Mouse (Mus musculus): ENCODE results near the gene Dnaja2. TPM values are rescaled to one million over a fixed set of nuclear protein-coding genes. Genes with fewer than 3 reads are reported as not detected.

Dnaja2 gene
- polyA plus RNA-seq, 1 experiment from 2014 or later, result 215 TPM

GRCm38 (mm10) chr8:85593324-85593723 is 38.2 kb upstream of the Dnaja2 start:
- H3K36me3 ChIP-seq (ENCODE audit: control insufficient read depth, insufficient read depth, low read length), result no peaks in the 10 kb centered on the region
- H3K4me1 ChIP-seq (replicated peaks; ENCODE audit: control insufficient read depth, insufficient read depth, low read length), result 0 out of 2 replicates have a peak, but pooled peaks cover 2% of the 10 kb centered on the region
- WGBS, result 94% methylated on average over 3 of the region's 3 CpGs
- no peak overlapping the region for H3K4me2 ChIP-seq (ENCODE audit: low read depth, low read length, severe bottlenecking)
- H3K9me3 ChIP-seq (ENCODE audit: control insufficient read depth, low read length), result no peaks in the 10 kb centered on the region
- H3K9ac ChIP-seq (ENCODE audit: low read length), result no peak overlapping the region
- no peak overlapping the region for H3K27ac ChIP-seq (ENCODE audit: low read depth, low read length)
- H3K27me3 ChIP-seq (ENCODE audit: control insufficient read depth, insufficient read depth, low read length), result no peaks in the 10 kb centered on the region
- no peak overlapping the region for H3K4me3 ChIP-seq (ENCODE audit: low read depth, low read length)
- ATAC-seq (replicated peaks; ENCODE audit: low FRiP score) (no peak), DNase-seq (ENCODE audit: low spot score) (no peak)

GRCm38 (mm10) chr8:85591532-85591931 is 36.4 kb upstream of the Dnaja2 start:
- Histone ChIP-seq H3K4me1 (replicated peaks; ENCODE audit: control insufficient read depth, insufficient read depth, low read length) (0 out of 2 replicates have a peak, but pooled peaks cover 2% of the 10 kb centered on the region), H3K9me3 (ENCODE audit: control insufficient read depth, low read length) (no peaks in the 10 kb centered on the region), H3K27me3 (ENCODE audit: control insufficient read depth, insufficient read depth, low read length) (no peaks in the 10 kb centered on the region), H3K4me3 (ENCODE audit: low read depth, low read length) (no peak overlapping the region), H3K36me3 (ENCODE audit: control insufficient read depth, insufficient read depth, low read length) (no peaks in the 10 kb centered on the region), H3K27ac (ENCODE audit: low read depth, low read length) (no peak overlapping the region), H3K9ac (ENCODE audit: low read length) (no peak overlapping the region), H3K4me2 (ENCODE audit: low read depth, low read length, severe bottlenecking) (no peak overlapping the region)
- no peak for DNase-seq (ENCODE audit: low spot score)
- no peak for ATAC-seq (replicated peaks; ENCODE audit: low FRiP score)
- 86% methylated on average over 1 of the region's 1 CpGs for WGBS

- H3K9me3 ChIP-seq (ENCODE audit: control insufficient read depth, low read length), result no peaks in the 10 kb centered on the region
- no peak overlapping the region for H3K4me3 ChIP-seq (ENCODE audit: low read depth, low read length)
- no peaks in the 10 kb centered on the region for H3K27me3 ChIP-seq (ENCODE audit: control insufficient read depth, insufficient read depth, low read length)
- no peak for ATAC-seq (replicated peaks; ENCODE audit: low FRiP score)
- 90% methylated on average over 1 of the region's 1 CpGs for WGBS
- no peak overlapping the region for H3K27ac ChIP-seq (ENCODE audit: low read depth, low read length)
- H3K9ac ChIP-seq (ENCODE audit: low read length), result no peak overlapping the region
- no peaks in the 10 kb centered on the region for H3K36me3 ChIP-seq (ENCODE audit: control insufficient read depth, insufficient read depth, low read length)
- H3K4me2 ChIP-seq (ENCODE audit: low read depth, low read length, severe bottlenecking), result no peak overlapping the region
- H3K4me1 ChIP-seq (replicated peaks; ENCODE audit: control insufficient read depth, insufficient read depth, low read length), result no peaks in the 10 kb centered on the region
- no peak for DNase-seq (ENCODE audit: low spot score)
Measured at GRCm38 (mm10) chr8:85590258-85590657, 35.1 kb upstream of the Dnaja2 start.

GRCm38 (mm10) chr8:85588596-85588995 is 33.5 kb upstream of the Dnaja2 start:
- Histone ChIP-seq H3K27me3 (ENCODE audit: control insufficient read depth, insufficient read depth, low read length) (no peaks in the 10 kb centered on the region), H3K4me1 (replicated peaks; ENCODE audit: control insufficient read depth, insufficient read depth, low read length) (no peaks in the 10 kb centered on the region), H3K9ac (ENCODE audit: low read length) (no peak overlapping the region), H3K36me3 (ENCODE audit: control insufficient read depth, insufficient read depth, low read length) (no peaks in the 10 kb centered on the region), H3K4me2 (ENCODE audit: low read depth, low read length, severe bottlenecking) (no peak overlapping the region), H3K4me3 (ENCODE audit: low read depth, low read length) (no peak overlapping the region), H3K9me3 (ENCODE audit: control insufficient read depth, low read length) (no peaks in the 10 kb centered on the region), H3K27ac (ENCODE audit: low read depth, low read length) (no peak overlapping the region)
- no peak for ATAC-seq (replicated peaks; ENCODE audit: low FRiP score)
- WGBS, result 88% methylated on average over 2 of the region's 2 CpGs
- DNase-seq (ENCODE audit: low spot score), result no peak

GRCm38 (mm10) chr8:85577666-85578065 is 22.5 kb upstream of the Dnaja2 start:
- 94% methylated on average over 3 of the region's 3 CpGs for WGBS
- no peaks in the 10 kb centered on the region for H3K27me3 ChIP-seq (ENCODE audit: control insufficient read depth, insufficient read depth, low read length)

GRCm38 (mm10) chr8:85573972-85574496 is 18.9 kb upstream of the Dnaja2 start:
- no peaks in the 10 kb centered on the region for H3K4me1 ChIP-seq (replicated peaks; ENCODE audit: control insufficient read depth, insufficient read depth, low read length)
- no peaks in the 10 kb centered on the region for H3K36me3 ChIP-seq (ENCODE audit: control insufficient read depth, insufficient read depth, low read length)
- DNase-seq (ENCODE audit: low spot score), result no peak
- no peak for ATAC-seq (replicated peaks; ENCODE audit: low FRiP score)
- no peak overlapping the region for H3K4me3 ChIP-seq (ENCODE audit: low read depth, low read length)
- H3K4me2 ChIP-seq (ENCODE audit: low read depth, low read length, severe bottlenecking), result no peak overlapping the region
- H3K27ac ChIP-seq (ENCODE audit: low read depth, low read length), result no peak overlapping the region
- no peaks in the 10 kb centered on the region for H3K9me3 ChIP-seq (ENCODE audit: control insufficient read depth, low read length)
- no peaks in the 10 kb centered on the region for H3K27me3 ChIP-seq (ENCODE audit: control insufficient read depth, insufficient read depth, low read length)
- H3K9ac ChIP-seq (ENCODE audit: low read length), result no peak overlapping the region
- WGBS, result 87% methylated on average over 2 of the region's 2 CpGs

More at GRCm38 (mm10) chr8:85577666-85578065, 22.5 kb upstream of the Dnaja2 start:
- no peaks in the 10 kb centered on the region for H3K36me3 ChIP-seq (ENCODE audit: control insufficient read depth, insufficient read depth, low read length)
- DNase-seq (ENCODE audit: low spot score) (no peak), ATAC-seq (replicated peaks; ENCODE audit: low FRiP score) (no peak)
- no peaks in the 10 kb centered on the region for H3K9me3 ChIP-seq (ENCODE audit: control insufficient read depth, low read length)
- no peak overlapping the region for H3K9ac ChIP-seq (ENCODE audit: low read length)
- H3K27ac ChIP-seq (ENCODE audit: low read depth, low read length), result no peak overlapping the region
- no peak overlapping the region for H3K4me2 ChIP-seq (ENCODE audit: low read depth, low read length, severe bottlenecking)
- no peak overlapping the region for H3K4me3 ChIP-seq (ENCODE audit: low read depth, low read length)
- H3K4me1 ChIP-seq (replicated peaks; ENCODE audit: control insufficient read depth, insufficient read depth, low read length), result no peaks in the 10 kb centered on the region

GRCm38 (mm10) chr8:85570466-85570865 is 15.3 kb upstream of the Dnaja2 start:
- ATAC-seq (replicated peaks; ENCODE audit: low FRiP score) (no peak), DNase-seq (ENCODE audit: low spot score) (no peak)
- Histone ChIP-seq H3K4me3 (ENCODE audit: low read depth, low read length) (no peak overlapping the region), H3K27me3 (ENCODE audit: control insufficient read depth, insufficient read depth, low read length) (no peaks in the 10 kb centered on the region), H3K9me3 (ENCODE audit: control insufficient read depth, low read length) (no peaks in the 10 kb centered on the region), H3K36me3 (ENCODE audit: control insufficient read depth, insufficient read depth, low read length) (no peaks in the 10 kb centered on the region), H3K4me1 (replicated peaks; ENCODE audit: control insufficient read depth, insufficient read depth, low read length) (no peaks in the 10 kb centered on the region), H3K9ac (ENCODE audit: low read length) (no peak overlapping the region), H3K27ac (ENCODE audit: low read depth, low read length) (no peak overlapping the region), H3K4me2 (ENCODE audit: low read depth, low read length, severe bottlenecking) (no peak overlapping the region)
- WGBS, result 82% methylated on average over 4 of the region's 4 CpGs

GRCm38 (mm10) chr8:85567801-85568200 is 12.7 kb upstream of the Dnaja2 start:
- no peaks in the 10 kb centered on the region for H3K4me1 ChIP-seq (replicated peaks; ENCODE audit: control insufficient read depth, insufficient read depth, low read length)
- H3K27me3 ChIP-seq (ENCODE audit: control insufficient read depth, insufficient read depth, low read length), result no peaks in the 10 kb centered on the region
- 95% methylated on average over 2 of the region's 2 CpGs for WGBS
- H3K9me3 ChIP-seq (ENCODE audit: control insufficient read depth, low read length), result no peaks in the 10 kb centered on the region
- no peak overlapping the region for H3K4me3 ChIP-seq (ENCODE audit: low read depth, low read length)
- no peaks in the 10 kb centered on the region for H3K36me3 ChIP-seq (ENCODE audit: control insufficient read depth, insufficient read depth, low read length)
- ATAC-seq (replicated peaks; ENCODE audit: low FRiP score) (no peak), DNase-seq (ENCODE audit: low spot score) (no peak)
- H3K27ac ChIP-seq (ENCODE audit: low read depth, low read length), result no peak overlapping the region
- no peak overlapping the region for H3K9ac ChIP-seq (ENCODE audit: low read length)
- no peak overlapping the region for H3K4me2 ChIP-seq (ENCODE audit: low read depth, low read length, severe bottlenecking)

GRCm38 (mm10) chr8:85565186-85565585 is 10.0 kb upstream of the Dnaja2 start:
- DNase-seq (ENCODE audit: low spot score) (no peak), ATAC-seq (replicated peaks; ENCODE audit: low FRiP score) (no peak)
- Histone ChIP-seq H3K36me3 (ENCODE audit: control insufficient read depth, insufficient read depth, low read length) (no peaks in the 10 kb centered on the region), H3K9ac (ENCODE audit: low read length) (no peak overlapping the region), H3K4me2 (ENCODE audit: low read depth, low read length, severe bottlenecking) (no peak overlapping the region), H3K27ac (ENCODE audit: low read depth, low read length) (no peak overlapping the region), H3K27me3 (ENCODE audit: control insufficient read depth, insufficient read depth, low read length) (no peaks in the 10 kb centered on the region), H3K4me3 (ENCODE audit: low read depth, low read length) (no peak overlapping the region), H3K9me3 (ENCODE audit: control insufficient read depth, low read length) (no peaks in the 10 kb centered on the region), H3K4me1 (replicated peaks; ENCODE audit: control insufficient read depth, insufficient read depth, low read length) (no peaks in the 10 kb centered on the region)
- 85% methylated on average over 3 of the region's 3 CpGs for WGBS

All from forebrain, embryonic 11.5 days (tissue).